Mouse (Mus musculus) left cerebral cortex, adult 9 months (tissue): ENCODE data around the gene Tmem270.
A peak's percentile ranks its signal among the peaks of the same experiment; 100 is the strongest.

Source experiments
- DNase-seq, 2 experiments: peaks; one replicate each; pipeline ENCODE4 v3.0.0; 2022; ENCODE audit warnings: low spot score in 2 of 2

Tmem270 gene

GRCm38 (mm10) chr5:134929988-134930387 lies 23.5 kb upstream of the Tmem270 start:
- DNase-seq: no peak

GRCm38 (mm10) chr5:134926726-134927125 lies 20.2 kb upstream of the Tmem270 start:
- DNase-seq: no peak

GRCm38 (mm10) chr5:134923141-134923540 lies 16.6 kb upstream of the Tmem270 start:
- no peak for DNase-seq

- no peak for DNase-seq
These were observed 14.6 kb upstream of the Tmem270 start for GRCm38 (mm10) chr5:134921106-134921505.

- DNase-seq: no peak
These were observed 13.7 kb upstream of the Tmem270 start for GRCm38 (mm10) chr5:134920106-134920687.

GRCm38 (mm10) chr5:134919097-134919496 lies 12.6 kb upstream of the Tmem270 start:
- no peak for DNase-seq

- peak in 1 of 2 experiments; percentile 14 for DNase-seq
These were observed 11.7 kb upstream of the Tmem270 start for GRCm38 (mm10) chr5:134918071-134918832.

GRCm38 (mm10) chr5:134915311-134915710 lies 8.8 kb upstream of the Tmem270 start, which contains the start of gene Cldn13:
Gene Cldn13 (minus strand): TSS chr5:134915526.
- no peak for DNase-seq

- DNase-seq: no peak
These were observed 8.0 kb upstream of the Tmem270 start for GRCm38 (mm10) chr5:134914510-134914909.

GRCm38 (mm10) chr5:134913753-134914152 lies 7.2 kb upstream of the Tmem270 start:
- no peak for DNase-seq

- no peak for DNase-seq
These were observed 6.8 kb upstream of the Tmem270 start for GRCm38 (mm10) chr5:134913352-134913751.

- DNase-seq: no peak
These were observed 5.4 kb upstream of the Tmem270 start for GRCm38 (mm10) chr5:134911901-134912300.

GRCm38 (mm10) chr5:134907135-134907534 lies 602 bp upstream of the Tmem270 start:
- DNase-seq: peak; percentile 72 to 96

- no peak for DNase-seq
These were observed 4.9 kb downstream of the Tmem270 start for GRCm38 (mm10) chr5:134901644-134902027.

- peak in 1 of 2 experiments; percentile 30 for DNase-seq
These were observed 5.4 kb downstream of the Tmem270 start for GRCm38 (mm10) chr5:134901012-134901643.

GRCm38 (mm10) chr5:134897596-134897995 lies 8.9 kb downstream of the Tmem270 start:
- no peak for DNase-seq

- no peak for DNase-seq
These were observed 9.6 kb downstream of the Tmem270 start for GRCm38 (mm10) chr5:134896965-134897364.

GRCm38 (mm10) chr5:134895291-134895690 lies 11.2 kb downstream of the Tmem270 start:
- no peak for DNase-seq

- DNase-seq: no peak
These were observed 13.8 kb downstream of the Tmem270 start for GRCm38 (mm10) chr5:134892717-134893116.

- no peak for DNase-seq
These were observed 15.0 kb downstream of the Tmem270 start for GRCm38 (mm10) chr5:134891552-134891951.

GRCm38 (mm10) chr5:134890601-134891054 lies 15.9 kb downstream of the Tmem270 start:
- no peak for DNase-seq

GRCm38 (mm10) chr5:134888505-134888904 lies 18.0 kb downstream of the Tmem270 start:
- DNase-seq: no peak
